Mouse (Mus musculus): ENCODE measurements around the gene Plekhf1. TPM values are rescaled to one million over a fixed set of nuclear protein-coding genes. Genes with fewer than 3 reads are reported as not detected.

Plekhf1 gene
- polyA plus RNA-seq, 1 experiment from 2014 or later = 2.2 TPM

GRCm38 (mm10) chr7:38217417-38218171, 10.2 kb downstream of the Plekhf1 start:
- ATAC-seq (ENCODE audit: extremely low read depth, insufficient number of reproducible peaks, low FRiP score, low TSS enrichment) = no peak
- Histone ChIP-seq H3K9ac (no peak overlapping the region), H3K4me2 (no peak overlapping the region), H3K36me3 (peaks cover 29% of the 10 kb centered on the region), H3K27ac (replicated peaks) (no peak overlapping the region; the same call in 1 of the 2 replicates), H3K4me3 (no peak overlapping the region), H3K4me1 (peaks cover 22% of the 10 kb centered on the region), H3K9me3 (no peaks in the 10 kb centered on the region), H3K27me3 (replicated peaks) (no peaks in the 10 kb centered on the region)
- WGBS = 60% methylated on average over 5 of the region's 5 CpGs

DNA sequence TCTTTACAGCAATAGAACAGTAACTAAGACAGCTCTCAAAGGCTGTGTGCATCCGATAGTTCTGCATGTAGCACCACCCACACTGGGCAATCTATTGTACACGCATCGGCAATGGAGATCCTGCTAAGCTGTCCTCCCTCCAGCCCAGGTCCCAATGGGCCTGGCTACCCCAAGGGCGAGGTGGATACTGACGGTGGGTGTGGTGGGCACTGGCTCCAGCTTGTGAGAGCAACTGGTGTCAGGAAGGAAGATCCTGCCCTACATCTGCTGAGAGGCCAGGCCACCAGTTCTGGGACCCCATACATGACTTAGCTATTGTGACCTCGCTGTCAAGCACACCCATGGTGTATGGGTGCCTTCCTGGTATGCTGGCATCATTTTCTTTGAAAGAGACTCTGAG, 12.1 kb downstream of the Plekhf1 start:
- no peak for ATAC-seq (ENCODE audit: extremely low read depth, insufficient number of reproducible peaks, low FRiP score, low TSS enrichment)
- no peak overlapping the region for H3K9ac ChIP-seq
- H3K27ac ChIP-seq (replicated peaks) = no peak overlapping the region

GRCm38 (mm10) chr7:38215281-38215680, 12.5 kb downstream of the Plekhf1 start:
- 58% methylated on average over 7 of the region's 7 CpGs for WGBS
- Histone ChIP-seq H3K4me2 (no peak overlapping the region), H3K27ac (replicated peaks) (no peak overlapping the region), H3K9me3 (no peaks in the 10 kb centered on the region), H3K27me3 (replicated peaks) (no peaks in the 10 kb centered on the region), H3K9ac (no peak overlapping the region), H3K4me3 (no peak overlapping the region), H3K36me3 (peaks cover 12% of the 10 kb centered on the region), H3K4me1 (peaks cover 28% of the 10 kb centered on the region)
- ATAC-seq (ENCODE audit: extremely low read depth, insufficient number of reproducible peaks, low FRiP score, low TSS enrichment) = no peak

More for the DNA sequence above, 12.1 kb downstream of the Plekhf1 start:
- 89% methylated on average over 6 of the region's 6 CpGs for WGBS
- Histone ChIP-seq H3K4me2 (no peak overlapping the region), H3K27me3 (replicated peaks) (no peaks in the 10 kb centered on the region), H3K9me3 (no peaks in the 10 kb centered on the region), H3K36me3 (peaks cover 15% of the 10 kb centered on the region), H3K4me1 (peaks cover 30% of the 10 kb centered on the region), H3K4me3 (no peak overlapping the region)

DNA sequence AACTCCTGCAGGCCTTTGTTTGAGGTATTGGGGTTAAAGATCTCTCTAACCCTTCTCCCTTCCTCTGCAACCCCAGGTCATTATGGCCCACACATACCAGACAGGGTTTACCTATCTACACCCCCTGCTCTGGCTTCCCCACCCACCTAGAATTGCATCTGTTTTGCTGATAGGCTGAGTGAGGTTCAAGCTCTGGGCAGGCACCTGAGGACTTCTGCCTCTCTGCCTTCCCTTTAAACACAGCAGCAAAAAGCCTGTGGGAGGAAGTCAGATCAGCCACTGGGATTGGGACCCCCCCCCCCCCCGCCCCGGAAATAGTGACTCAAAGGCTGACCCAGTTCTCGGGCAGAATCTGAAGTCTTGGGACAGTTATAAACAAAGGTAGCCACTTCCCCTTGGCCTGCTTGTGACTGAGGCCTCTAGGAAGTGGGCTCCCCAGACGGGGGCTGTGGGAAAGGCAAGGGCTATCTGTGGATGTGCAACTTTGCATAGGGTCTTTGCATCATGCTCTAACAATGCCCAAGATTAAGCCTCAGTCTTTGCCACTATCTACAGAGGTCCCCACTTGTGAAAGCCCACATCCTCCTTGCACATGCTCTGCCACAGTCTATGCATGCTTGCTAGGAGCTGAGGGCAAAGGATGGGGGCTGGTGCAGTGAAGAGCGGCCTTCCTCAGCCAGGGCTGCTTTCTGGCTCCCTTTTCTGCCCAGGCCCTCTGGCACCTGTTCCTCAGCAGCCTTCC, 13.2 kb downstream of the Plekhf1 start:
- H3K9me3 ChIP-seq = no peaks in the 10 kb centered on the region
- H3K9ac ChIP-seq = no peak overlapping the region
- no peaks in the 10 kb centered on the region for H3K27me3 ChIP-seq (replicated peaks)
- H3K36me3 ChIP-seq = peaks cover 8% of the 10 kb centered on the region; the same call in 1 of the 2 replicates
- ATAC-seq (ENCODE audit: extremely low read depth, insufficient number of reproducible peaks, low FRiP score, low TSS enrichment) = no peak
- H3K4me3 ChIP-seq = no peak overlapping the region
- H3K27ac ChIP-seq (replicated peaks) = no peak overlapping the region
- peaks cover 26% of the 10 kb centered on the region for H3K4me1 ChIP-seq
- 50% methylated on average over 5 of the region's 5 CpGs for WGBS
- H3K4me2 ChIP-seq = no peak overlapping the region

- ATAC-seq (ENCODE audit: extremely low read depth, insufficient number of reproducible peaks, low FRiP score, low TSS enrichment) = no peak
- H3K27ac ChIP-seq (replicated peaks) = peak overlapping the region; percentile 49; the same call in 1 of the 2 replicates
- H3K27me3 ChIP-seq (replicated peaks) = no peaks in the 10 kb centered on the region
- peak overlapping the region; percentile 38; the same call in 1 of the 2 replicates for H3K9ac ChIP-seq
- no peak overlapping the region for H3K4me3 ChIP-seq
- H3K9me3 ChIP-seq = no peaks in the 10 kb centered on the region
- no peaks in the 10 kb centered on the region for H3K36me3 ChIP-seq
- WGBS = 12% methylated on average over 3 of the region's 3 CpGs
- no peak overlapping the region for H3K4me2 ChIP-seq
- H3K4me1 ChIP-seq = peaks cover 28% of the 10 kb centered on the region
Measured at GRCm38 (mm10) chr7:38212651-38213062, 15.2 kb downstream of the Plekhf1 start.

DNA sequence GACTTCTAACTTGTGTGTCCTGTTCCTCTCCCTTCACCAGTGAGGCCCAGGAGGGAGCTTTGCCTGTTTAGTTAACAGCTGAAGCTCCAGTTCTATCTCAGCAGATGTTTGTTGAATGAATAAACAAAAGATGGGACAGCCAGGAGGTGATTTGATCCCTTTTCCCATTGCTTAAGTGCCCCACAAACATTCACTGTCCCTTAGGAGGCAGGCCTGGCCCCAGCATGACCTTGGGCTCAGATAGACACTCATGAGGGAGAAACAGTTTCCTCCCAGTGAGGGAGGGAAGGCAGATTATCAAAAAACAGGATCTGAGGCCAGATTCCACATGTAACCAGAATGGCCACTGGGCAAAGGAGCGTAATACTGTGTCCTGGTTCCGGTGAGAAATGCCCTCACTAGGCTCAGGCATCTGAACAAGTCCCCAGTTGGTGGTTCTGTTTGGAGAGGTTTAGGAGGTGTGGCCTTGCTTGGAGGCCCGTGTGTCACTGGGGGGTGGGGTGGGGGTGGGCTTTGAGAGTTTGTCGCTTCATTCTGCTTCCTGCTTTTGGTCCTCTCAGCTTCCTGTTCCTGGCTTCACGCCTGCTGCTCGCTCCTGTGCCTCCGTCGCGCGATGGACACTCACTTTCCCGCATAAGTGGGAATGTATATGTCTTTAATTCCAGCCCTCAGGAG, 18.2 kb downstream of the Plekhf1 start:
- H3K36me3 ChIP-seq = no peaks in the 10 kb centered on the region
- H3K9me3 ChIP-seq = no peaks in the 10 kb centered on the region
- no peaks in the 10 kb centered on the region for H3K27me3 ChIP-seq (replicated peaks)
- no peak overlapping the region for H3K27ac ChIP-seq (replicated peaks)
- H3K9ac ChIP-seq = no peak overlapping the region
- H3K4me2 ChIP-seq = no peak overlapping the region
- H3K4me3 ChIP-seq = no peak overlapping the region
- H3K4me1 ChIP-seq = peaks cover 21% of the 10 kb centered on the region
- no peak for ATAC-seq (ENCODE audit: extremely low read depth, insufficient number of reproducible peaks, low FRiP score, low TSS enrichment)
- WGBS = 56% methylated on average over 11 of the region's 11 CpGs

DNA sequence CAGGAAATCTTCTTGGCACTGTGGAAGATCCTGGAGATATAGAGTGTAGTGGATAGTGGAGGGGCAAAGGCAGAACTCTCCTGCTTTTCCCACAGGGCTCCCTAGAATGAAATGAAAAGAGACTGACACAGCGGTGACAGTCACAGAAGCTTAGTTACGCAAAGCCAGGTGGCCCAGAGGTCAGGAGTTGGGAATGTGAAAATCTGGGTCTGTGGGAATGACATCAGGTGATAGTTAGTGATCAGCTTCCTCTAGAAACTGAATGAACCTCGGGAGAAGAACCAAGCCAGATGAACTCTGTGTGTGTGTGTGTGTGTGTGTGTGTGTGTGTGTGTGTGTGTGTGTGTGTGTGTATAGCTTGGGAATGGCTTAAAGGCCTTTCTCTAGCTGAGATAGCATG, 18.8 kb downstream of the Plekhf1 start:
- ATAC-seq (ENCODE audit: extremely low read depth, insufficient number of reproducible peaks, low FRiP score, low TSS enrichment) = no peak

DNA sequence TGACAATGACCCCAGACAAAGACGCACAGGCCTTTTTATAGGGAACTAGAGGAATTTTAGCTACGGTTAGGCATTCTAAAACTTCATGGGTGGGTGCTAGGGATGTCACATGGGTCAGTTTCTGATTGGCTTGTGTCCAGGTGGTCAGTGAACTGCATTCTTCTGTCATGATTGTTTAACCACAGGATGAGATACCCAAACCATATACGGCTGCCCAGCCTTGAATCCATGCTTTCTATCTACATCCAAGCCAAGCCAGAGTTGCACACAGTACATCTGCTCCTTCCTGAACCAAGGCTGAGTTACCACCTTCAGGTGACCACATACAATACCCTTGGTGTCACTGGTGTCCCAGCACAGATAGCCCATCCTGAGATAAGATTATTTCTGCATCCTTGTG, 21.3 kb downstream of the Plekhf1 start:
- no peaks in the 10 kb centered on the region for H3K9me3 ChIP-seq
- H3K9ac ChIP-seq = no peak overlapping the region
- H3K27ac ChIP-seq (replicated peaks) = no peak overlapping the region
- H3K4me1 ChIP-seq = peaks cover 7% of the 10 kb centered on the region
- ATAC-seq (ENCODE audit: extremely low read depth, insufficient number of reproducible peaks, low FRiP score, low TSS enrichment) = no peak
- H3K4me2 ChIP-seq = no peak overlapping the region
- WGBS = 56% methylated on average over 3 of the region's 3 CpGs
- no peak overlapping the region for H3K4me3 ChIP-seq
- H3K27me3 ChIP-seq (replicated peaks) = no peaks in the 10 kb centered on the region
- H3K36me3 ChIP-seq = no peaks in the 10 kb centered on the region

More for the DNA sequence above, 18.8 kb downstream of the Plekhf1 start:
- WGBS = 69% methylated on average over 3 of the region's 3 CpGs
- no peak overlapping the region for H3K27ac ChIP-seq (replicated peaks)
- no peak overlapping the region for H3K4me3 ChIP-seq
- no peaks in the 10 kb centered on the region for H3K27me3 ChIP-seq (replicated peaks)
- peaks cover 21% of the 10 kb centered on the region for H3K4me1 ChIP-seq
- no peaks in the 10 kb centered on the region for H3K36me3 ChIP-seq
- no peak overlapping the region for H3K9ac ChIP-seq
- no peak overlapping the region for H3K4me2 ChIP-seq
- H3K9me3 ChIP-seq = no peaks in the 10 kb centered on the region

GRCm38 (mm10) chr7:38205801-38206200, 22.0 kb downstream of the Plekhf1 start:
- Histone ChIP-seq H3K4me3 (no peak overlapping the region), H3K9me3 (no peaks in the 10 kb centered on the region), H3K4me2 (no peak overlapping the region), H3K27me3 (replicated peaks) (no peaks in the 10 kb centered on the region), H3K27ac (replicated peaks) (no peak overlapping the region), H3K9ac (no peak overlapping the region), H3K36me3 (no peaks in the 10 kb centered on the region), H3K4me1 (peaks cover 9% of the 10 kb centered on the region)
- no peak for ATAC-seq (ENCODE audit: extremely low read depth, insufficient number of reproducible peaks, low FRiP score, low TSS enrichment)
- 56% methylated on average over 2 of the region's 2 CpGs for whole genome bisulfite sequencing

DNA sequence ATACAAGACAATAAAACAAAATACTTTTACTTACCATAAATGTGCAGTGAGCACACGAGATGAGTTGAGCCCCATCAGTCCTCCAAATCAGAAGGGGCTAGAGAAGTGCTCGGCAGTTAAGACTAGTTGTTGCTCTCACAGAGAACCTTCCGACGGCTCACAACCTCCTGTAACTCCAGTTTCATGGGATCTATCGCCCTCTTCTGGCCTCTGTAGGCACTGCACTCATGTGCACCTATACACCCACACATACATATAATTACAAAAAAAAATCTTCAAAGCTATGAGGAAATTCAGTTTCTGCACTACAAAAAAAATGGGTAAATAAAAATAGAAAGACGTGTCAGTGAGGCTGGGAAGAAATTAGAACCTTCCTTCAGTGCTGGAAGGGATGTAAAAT, 23.5 kb downstream of the Plekhf1 start:
- H3K9ac ChIP-seq = no peak overlapping the region
- no peaks in the 10 kb centered on the region for H3K36me3 ChIP-seq
- no peaks in the 10 kb centered on the region for H3K27me3 ChIP-seq (replicated peaks)
- H3K4me1 ChIP-seq = peaks cover 8% of the 10 kb centered on the region
- WGBS = 80% methylated on average over 6 of the region's 6 CpGs
- H3K9me3 ChIP-seq = no peaks in the 10 kb centered on the region
- no peak for ATAC-seq (ENCODE audit: extremely low read depth, insufficient number of reproducible peaks, low FRiP score, low TSS enrichment)
- no peak overlapping the region for H3K27ac ChIP-seq (replicated peaks)
- H3K4me3 ChIP-seq = no peak overlapping the region
- H3K4me2 ChIP-seq = no peak overlapping the region

DNA sequence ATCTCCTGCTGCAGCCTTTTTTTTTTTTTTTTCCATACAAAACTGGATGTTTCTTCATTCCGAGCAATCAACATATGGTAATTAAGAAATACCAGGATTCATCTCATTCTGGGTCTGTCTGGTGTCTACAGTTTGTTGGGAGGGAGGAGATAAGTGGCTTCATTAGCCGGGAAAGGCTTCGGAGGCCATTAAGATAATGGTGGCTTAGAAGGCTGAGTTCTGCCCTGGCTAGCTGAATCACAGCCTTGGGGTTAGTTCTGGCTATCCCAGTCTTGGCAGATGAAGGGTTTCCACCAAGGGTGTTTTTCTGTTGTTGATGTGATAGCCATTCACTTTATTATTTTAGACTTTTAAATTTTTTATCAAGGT, 26.5 kb downstream of the Plekhf1 start:
- 27% methylated on average over 3 of the region's 3 CpGs for WGBS

More for the DNA sequence above, 26.5 kb downstream of the Plekhf1 start:
- Histone ChIP-seq H3K9ac (no peak overlapping the region), H3K4me3 (no peak overlapping the region), H3K4me1 (peaks cover 7% of the 10 kb centered on the region; the same call in 1 of the 2 replicates), H3K27ac (replicated peaks) (no peak overlapping the region), H3K36me3 (no peaks in the 10 kb centered on the region), H3K27me3 (replicated peaks) (no peaks in the 10 kb centered on the region), H3K4me2 (no peak overlapping the region), H3K9me3 (no peaks in the 10 kb centered on the region)
- ATAC-seq (ENCODE audit: extremely low read depth, insufficient number of reproducible peaks, low FRiP score, low TSS enrichment) = no peak
